Mouse (Mus musculus): ENCODE measurements around the gene Trim67. TPM values are rescaled to one million over a fixed set of nuclear protein-coding genes. Genes with fewer than 3 reads are reported as not detected.

Trim67 gene
- total and polyA plus RNA-seq, 3 experiments, result 0.08 TPM; not detected in 2

GRCm38 (mm10) chr8:124793172-124793651 is 320 bp downstream of the Trim67 start:
- Histone ChIP-seq H3K79me2 (replicated peaks; ENCODE audit: control insufficient read depth, extremely low read depth, insufficient read depth, poor library complexity, severe bottlenecking) (no peaks in the 10 kb centered on the region), H3K4me2 (ENCODE audit: insufficient read depth, low read depth, poor library complexity, severe bottlenecking) (peak overlapping the region; percentile 77), H3K27ac (ENCODE audit: insufficient read depth, low read depth) (no peak overlapping the region), H3K9ac (ENCODE audit: insufficient read depth, low read depth) (no peak overlapping the region), H3K4me3 (replicated peaks in 1 of 3; ENCODE audit: low read depth in 2 of 3, low read length in 2 of 3, poor library complexity in 1 of 3) (peak overlapping the region in 2 of 3 experiments; percentile 39 to 65), H3K4me1 (ENCODE audit: control insufficient read depth in 1 of 2, insufficient read depth in 2 of 2) (peaks cover 7 to 20% of the 10 kb centered on the region in 2 experiments), H3K36me3 (replicated peaks in 1 of 2; ENCODE audit: control insufficient read depth in 1 of 2, insufficient read depth in 1 of 2, low read length in 1 of 2) (no peaks in the 10 kb centered on the region), H3K9me3 (replicated peaks; ENCODE audit: low read length) (peaks cover 17% of the 10 kb centered on the region), H3K27me3 (replicated peaks) (peaks cover 52% of the 10 kb centered on the region)
- dilution Hi-C loops (cut with MboI; ENCODE audit: extremely low pct_ligation_motif_present, extremely low pct_unique_long_range_greater_than_20kb, low sequenced_read_pairs) (no loop called here), in situ Hi-C loops (cut with MboI; ENCODE audit: low pct_ligation_motif_present, low pct_unique_long_range_greater_than_20kb, low sequenced_read_pairs) (no loop called here)
- TF ChIP-seq SIN3A (IDR thresholded peaks at IDR 0.05; ENCODE audit: low read length), result peak; percentile 90
- TF ChIP-seq BHLHE40 (IDR thresholded peaks at IDR 0.05; ENCODE audit: low read depth, low read length), result no peak
- TF ChIP-seq MXI1 (IDR thresholded peaks at IDR 0.05; ENCODE audit: low read depth, low read length), result peak; percentile 60; the same call in 1 of the 2 replicates
- TF ChIP-seq NRF1 (IDR thresholded peaks at IDR 0.05; ENCODE audit: low read depth, low read length), result peak; percentile 41; the same call in 1 of the 2 replicates
- TF ChIP-seq UBTF (IDR thresholded peaks at IDR 0.05; ENCODE audit: low read depth, low read length), result 0 out of 2 replicates have a peak, but pooled peaks have one; percentile 56
- DNase-seq (ENCODE audit: extremely low read depth), result peak; percentile 45

- in situ Hi-C loops (cut with MboI; ENCODE audit: low pct_ligation_motif_present, low pct_unique_long_range_greater_than_20kb, low sequenced_read_pairs) (no loop called here), dilution Hi-C loops (cut with MboI; ENCODE audit: extremely low pct_ligation_motif_present, extremely low pct_unique_long_range_greater_than_20kb, low sequenced_read_pairs) (no loop called here)
- H3K27ac ChIP-seq (ENCODE audit: insufficient read depth, low read depth), result no peak overlapping the region
- no peak overlapping the region for H3K4me2 ChIP-seq (ENCODE audit: insufficient read depth, low read depth, poor library complexity, severe bottlenecking)
- H3K27me3 ChIP-seq (replicated peaks), result peaks cover 54% of the 10 kb centered on the region
- no peak for DNase-seq (ENCODE audit: extremely low read depth)
- no peaks in the 10 kb centered on the region for H3K79me2 ChIP-seq (replicated peaks; ENCODE audit: control insufficient read depth, extremely low read depth, insufficient read depth, poor library complexity, severe bottlenecking)
- H3K9ac ChIP-seq (ENCODE audit: insufficient read depth, low read depth), result no peak overlapping the region
- H3K4me3 ChIP-seq (replicated peaks in 1 of 3; ENCODE audit: low read depth in 2 of 3, low read length in 2 of 3, poor library complexity in 1 of 3), result no peak overlapping the region
- H3K4me1 ChIP-seq (ENCODE audit: control insufficient read depth in 1 of 2, insufficient read depth in 2 of 2), result peaks cover 7 to 20% of the 10 kb centered on the region in 2 experiments
- no peak for TF ChIP-seq RCOR1 (conservative IDR thresholded peaks at IDR 0.05; ENCODE audit: low read depth, low read length)
- TF ChIP-seq MXI1 (IDR thresholded peaks at IDR 0.05; ENCODE audit: low read depth, low read length), result no peak
- no peak for TF ChIP-seq ZMIZ1 (IDR thresholded peaks at IDR 0.05; ENCODE audit: low read depth, low read length)
- TF ChIP-seq ETS1 (conservative IDR thresholded peaks at IDR 0.05; ENCODE audit: low read depth, low read length), result no peak
- no peak for TF ChIP-seq IRF4 (IDR thresholded peaks at IDR 0.05; ENCODE audit: low read depth, low read length)
- no peak for TF ChIP-seq ZC3H11A (IDR thresholded peaks at IDR 0.05; ENCODE audit: low read depth, low read length)
- TF ChIP-seq MEF2A (IDR thresholded peaks at IDR 0.05; ENCODE audit: borderline replicate concordance, low read depth, low read length), result no peak
- TF ChIP-seq POLR2AphosphoS2 (IDR thresholded peaks at IDR 0.05; ENCODE audit: low read depth, low read length), result no peak
- no peak for TF ChIP-seq MYC (IDR thresholded peaks at IDR 0.05; ENCODE audit: low read depth, low read length)
- TF ChIP-seq TBP (conservative IDR thresholded peaks at IDR 0.05; ENCODE audit: low read depth, low read length), result no peak
- TF ChIP-seq CHD2 (IDR thresholded peaks at IDR 0.05; ENCODE audit: low read length), result no peak
- no peak for TF ChIP-seq EP300 (IDR thresholded peaks at IDR 0.05; ENCODE audit: low read length)
- TF ChIP-seq PAX5 (IDR thresholded peaks at IDR 0.05; ENCODE audit: low read length), result no peak
- H3K9me3 ChIP-seq (replicated peaks; ENCODE audit: low read length), result peaks cover 17% of the 10 kb centered on the region
- H3K36me3 ChIP-seq (replicated peaks in 1 of 2; ENCODE audit: control insufficient read depth in 1 of 2, insufficient read depth in 1 of 2, low read length in 1 of 2), result no peaks in the 10 kb centered on the region
Measured at GRCm38 (mm10) chr8:124793661-124794485, 981 bp downstream of the Trim67 start.
